Mouse (Mus musculus): ENCODE data around the gene Calcoco1. TPM values are rescaled to one million over a fixed set of nuclear protein-coding genes. Genes with fewer than 3 reads are reported as not detected.
"Not testable (repeated sequence)": the region's sequence is repeated elsewhere in the genome, so short reads cannot be mapped to it uniquely, and the experiment has no call there.

Calcoco1 gene
- polyA plus RNA-seq, 1 experiment from 2014 or later, result 74.5 TPM

GRCm38 (mm10) chr15:102676345-102676744 lies 45.6 kb downstream of the Calcoco1 start:
- Histone ChIP-seq H3K27me3 (no peaks in the 10 kb centered on the region), H3K27ac (replicated peaks) (no peak overlapping the region), H3K36me3 (no peaks in the 10 kb centered on the region), H3K4me3 (no peak overlapping the region), H3K4me1 (peaks cover 25% of the 10 kb centered on the region), H3K4me2 (replicated peaks) (no peak overlapping the region), H3K9ac (replicated peaks) (no peak overlapping the region), H3K9me3 (no peaks in the 10 kb centered on the region)
- no peak for ATAC-seq (replicated peaks)
- WGBS, result 97% methylated on average over 2 of the region's 2 CpGs

GRCm38 (mm10) chr15:102673548-102673947 lies 48.4 kb downstream of the Calcoco1 start:
- H3K36me3 ChIP-seq, result no peaks in the 10 kb centered on the region
- H3K27me3 ChIP-seq, result no peaks in the 10 kb centered on the region
- no peaks in the 10 kb centered on the region for H3K9me3 ChIP-seq
- H3K4me2 ChIP-seq (replicated peaks), result peak overlapping the region; percentile 73
- H3K4me1 ChIP-seq, result peaks cover 40% of the 10 kb centered on the region
- no peak overlapping the region for H3K9ac ChIP-seq (replicated peaks)
- 3% methylated on average over 10 of the region's 10 CpGs for WGBS
- H3K4me3 ChIP-seq, result peak overlapping the region; percentile 25
- H3K27ac ChIP-seq (replicated peaks), result peak overlapping the region; percentile 98
- ATAC-seq (replicated peaks), result peak; percentile 39

- Histone ChIP-seq H3K27me3 (no peaks in the 10 kb centered on the region), H3K4me1 (peaks cover 40% of the 10 kb centered on the region), H3K27ac (replicated peaks) (peak within 1 kb of the TSS; percentile 98), H3K4me2 (replicated peaks) (peak within 1 kb of the TSS; percentile 73), H3K9ac (replicated peaks) (peak within 1 kb of the TSS; percentile 78), H3K36me3 (peaks cover 1% of the 10 kb centered on the region; the same call in 1 of the 2 replicates), H3K9me3 (no peaks in the 10 kb centered on the region), H3K4me3 (peak within 1 kb of the TSS; percentile 75)
- ATAC-seq (replicated peaks), result no peak
- 2% methylated on average over 37 of the region's 37 CpGs for WGBS
These were observed 49.5 kb downstream of the Calcoco1 start, which contains the start of gene Atp5g2 for GRCm38 (mm10) chr15:102672215-102673071. Gene Atp5g2 (minus strand): TSS chr15:102672352.

- Histone ChIP-seq H3K27ac (replicated peaks) (peak overlapping the region; percentile 98), H3K36me3 (peaks cover 8% of the 10 kb centered on the region; the same call in 1 of the 2 replicates), H3K4me1 (peaks cover 40% of the 10 kb centered on the region), H3K9ac (replicated peaks) (peak overlapping the region; percentile 78), H3K4me3 (peak overlapping the region; percentile 75), H3K9me3 (no peaks in the 10 kb centered on the region), H3K4me2 (replicated peaks) (peak overlapping the region; percentile 73), H3K27me3 (no peaks in the 10 kb centered on the region)
- peak; percentile 62 for ATAC-seq (replicated peaks)
- WGBS, result under 1% methylated on average over 32 of the region's 34 CpGs
These were observed 50.2 kb downstream of the Calcoco1 start for GRCm38 (mm10) chr15:102671721-102672214.

GRCm38 (mm10) chr15:102670767-102671575 lies 51.0 kb downstream of the Calcoco1 start:
- WGBS, result under 1% methylated on average over 53 of the region's 53 CpGs
- H3K4me2 ChIP-seq (replicated peaks), result peak overlapping the region; percentile 73
- ATAC-seq (replicated peaks), result peak; percentile 93
- peak overlapping the region; percentile 96 for H3K9ac ChIP-seq (replicated peaks)
- no peaks in the 10 kb centered on the region for H3K9me3 ChIP-seq
- no peaks in the 10 kb centered on the region for H3K27me3 ChIP-seq
- peaks cover 40% of the 10 kb centered on the region for H3K4me1 ChIP-seq
- H3K4me3 ChIP-seq, result peak overlapping the region; percentile 75
- H3K27ac ChIP-seq (replicated peaks), result peak overlapping the region; percentile 98
- peaks cover 10% of the 10 kb centered on the region; the same call in 1 of the 2 replicates for H3K36me3 ChIP-seq

GRCm38 (mm10) chr15:102670281-102670680 lies 51.7 kb downstream of the Calcoco1 start:
- Histone ChIP-seq H3K4me1 (peaks cover 40% of the 10 kb centered on the region), H3K4me3 (peak overlapping the region; percentile 75), H3K27me3 (no peaks in the 10 kb centered on the region), H3K36me3 (peaks cover 14% of the 10 kb centered on the region; the same call in 1 of the 2 replicates), H3K9me3 (no peaks in the 10 kb centered on the region), H3K27ac (replicated peaks) (peak overlapping the region; percentile 98), H3K9ac (replicated peaks) (peak overlapping the region; percentile 96), H3K4me2 (replicated peaks) (peak overlapping the region; percentile 72)
- 10% methylated on average over 6 of the region's 6 CpGs for WGBS
- no peak for ATAC-seq (replicated peaks)

- Histone ChIP-seq H3K9me3 (no peaks in the 10 kb centered on the region), H3K9ac (replicated peaks) (no peak overlapping the region; the same call in 1 of the 2 replicates), H3K36me3 (peaks cover 21% of the 10 kb centered on the region), H3K27ac (replicated peaks) (0 out of 2 replicates have a peak overlapping the region, but pooled peaks have one; percentile 0), H3K4me3 (no peak overlapping the region), H3K27me3 (no peaks in the 10 kb centered on the region), H3K4me1 (peaks cover 40% of the 10 kb centered on the region), H3K4me2 (replicated peaks) (peak overlapping the region; percentile 72; the same call in 1 of the 2 replicates)
- ATAC-seq (replicated peaks), result no peak
- 88% methylated on average over 8 of the region's 8 CpGs for WGBS
These were observed 52.4 kb downstream of the Calcoco1 start for GRCm38 (mm10) chr15:102669571-102669970.

GRCm38 (mm10) chr15:102665494-102665893 lies 56.5 kb downstream of the Calcoco1 start:
- no peak overlapping the region for H3K27ac ChIP-seq (replicated peaks)
- ATAC-seq (replicated peaks), result no peak; the same call in 1 of the 2 replicates
- H3K27me3 ChIP-seq, result no peaks in the 10 kb centered on the region
- no peaks in the 10 kb centered on the region for H3K9me3 ChIP-seq
- no peak overlapping the region for H3K9ac ChIP-seq (replicated peaks)
- H3K4me2 ChIP-seq (replicated peaks), result no peak overlapping the region
- H3K4me3 ChIP-seq, result no peak overlapping the region
- peaks cover 14% of the 10 kb centered on the region for H3K4me1 ChIP-seq
- WGBS, result 58% methylated on average over 4 of the region's 4 CpGs
- H3K36me3 ChIP-seq, result peaks cover 55% of the 10 kb centered on the region

GRCm38 (mm10) chr15:102663825-102664224 lies 58.2 kb downstream of the Calcoco1 start:
- no peak for ATAC-seq (replicated peaks)
- no peak overlapping the region for H3K4me2 ChIP-seq (replicated peaks)
- 0 out of 2 replicates have a peak, but pooled peaks cover 2% of the 10 kb centered on the region for H3K4me1 ChIP-seq
- 82% methylated on average over 8 of the region's 8 CpGs for WGBS
- H3K36me3 ChIP-seq, result peaks cover 59% of the 10 kb centered on the region
- H3K27ac ChIP-seq (replicated peaks), result no peak overlapping the region
- H3K4me3 ChIP-seq, result no peak overlapping the region
- H3K9ac ChIP-seq (replicated peaks), result no peak overlapping the region
- no peaks in the 10 kb centered on the region for H3K9me3 ChIP-seq
- H3K27me3 ChIP-seq, result no peaks in the 10 kb centered on the region

- not testable (repeated sequence) for H3K27me3 ChIP-seq; H3K4me2 ChIP-seq (replicated peaks); H3K9me3 ChIP-seq; H3K4me3 ChIP-seq; H3K9ac ChIP-seq (replicated peaks); H3K4me1 ChIP-seq; H3K27ac ChIP-seq (replicated peaks); ATAC-seq (replicated peaks)
- no CpG with 5 or more reads among the region's 2 CpGs for WGBS
- peaks cover 59% of the 10 kb centered on the region for H3K36me3 ChIP-seq
These were observed 59.4 kb downstream of the Calcoco1 start for GRCm38 (mm10) chr15:102662601-102663000.

GRCm38 (mm10) chr15:102657926-102658381 lies 64.0 kb downstream of the Calcoco1 start:
- ATAC-seq (replicated peaks), result no peak
- no peak overlapping the region for H3K9ac ChIP-seq (replicated peaks)
- WGBS, result 80% methylated on average over 3 of the region's 3 CpGs
- H3K27ac ChIP-seq (replicated peaks), result peak overlapping the region; percentile 43
- no peak overlapping the region for H3K4me2 ChIP-seq (replicated peaks)
- peaks cover 21% of the 10 kb centered on the region for H3K36me3 ChIP-seq
- no peaks in the 10 kb centered on the region for H3K9me3 ChIP-seq
- peaks cover 21% of the 10 kb centered on the region; the same call in 1 of the 2 replicates for H3K4me1 ChIP-seq
- H3K27me3 ChIP-seq, result no peaks in the 10 kb centered on the region
- H3K4me3 ChIP-seq, result no peak overlapping the region
